Mouse (Mus musculus) neural tube, embryonic 15.5 days (tissue): ENCODE results near the gene Lingo1. TPM values are rescaled to one million over a fixed set of nuclear protein-coding genes. Genes with fewer than 3 reads are reported as not detected.
A peak's percentile ranks its signal among the peaks of the same experiment; 100 is the strongest.

Experiments used
- ATAC-seq: fragments of 200-750 bp; cut with Nextera tagmentation; 2 replicates; pipeline ENCODE4 v1.8.0; 2017; ENCODE audit warnings: mild to moderate bottlenecking, moderate TSS enrichment, moderate library complexity; ENCODE audit not compliant: low FRiP score
- H3K27ac ChIP-seq: fragments of 300-500 bp; sonication (generic); replicated peaks from 2 replicates; pipeline ENCODE4 v1.5.1; 2015; ENCODE audit warnings: mild to moderate bottlenecking, inconsistent platforms
- H3K27me3 ChIP-seq: fragments of 300-500 bp; sonication (generic); replicated peaks from 2 replicates; pipeline ENCODE4 v1.6.1; 2015; ENCODE audit warnings: inconsistent platforms
- H3K36me3 ChIP-seq: fragments of 300-500 bp; sonication (generic); 2 replicates; pipeline ENCODE4 v1.6.1; 2015; ENCODE audit warnings: inconsistent platforms
- H3K4me1 ChIP-seq: fragments of 300-500 bp; sonication (generic); 2 replicates; pipeline ENCODE4 v1.6.1; 2015; ENCODE audit warnings: inconsistent platforms
- H3K4me2 ChIP-seq: fragments of 300-500 bp; sonication (generic); 2 replicates; pipeline ENCODE4 v1.6.1; 2015; ENCODE audit warnings: inconsistent platforms, mild to moderate bottlenecking, moderate library complexity
- H3K4me3 ChIP-seq: fragments of 300-500 bp; sonication (generic); replicated peaks from 2 replicates; pipeline ENCODE4 v1.5.1; 2015; ENCODE audit warnings: mild to moderate bottlenecking, inconsistent platforms
- H3K9ac ChIP-seq: fragments of 300-500 bp; sonication (generic); replicated peaks from 2 replicates; pipeline ENCODE4 v1.6.1; 2015; ENCODE audit warnings: mild to moderate bottlenecking, inconsistent platforms
- H3K9me3 ChIP-seq: fragments of 300-500 bp; sonication (generic); replicated peaks from 2 replicates; pipeline ENCODE4 v1.6.1; 2016; ENCODE audit warnings: inconsistent platforms
- WGBS: fragments of 180-500 bp; shearing (Covaris S2); methylation state at CpG from one replicate; pipeline ENCODE4 v1.1.7; 2015; ENCODE audit warnings: mixed read lengths; 5-methylcytosine and 5-hydroxymethylcytosine counted together
- polyA plus RNA-seq: library from polyadenylated mRNA; unstranded; fragments of >200 nt; fragmentation: Nextera tagmentation; extraction: Ambion mirVana; gene quantifications from 2 replicates; pipeline ENCODE4 v1.2.1, GENCODE M21; 2015

Lingo1 gene
- polyA plus RNA-seq, 1 experiment from 2014 or later = 72.2 TPM

DNA sequence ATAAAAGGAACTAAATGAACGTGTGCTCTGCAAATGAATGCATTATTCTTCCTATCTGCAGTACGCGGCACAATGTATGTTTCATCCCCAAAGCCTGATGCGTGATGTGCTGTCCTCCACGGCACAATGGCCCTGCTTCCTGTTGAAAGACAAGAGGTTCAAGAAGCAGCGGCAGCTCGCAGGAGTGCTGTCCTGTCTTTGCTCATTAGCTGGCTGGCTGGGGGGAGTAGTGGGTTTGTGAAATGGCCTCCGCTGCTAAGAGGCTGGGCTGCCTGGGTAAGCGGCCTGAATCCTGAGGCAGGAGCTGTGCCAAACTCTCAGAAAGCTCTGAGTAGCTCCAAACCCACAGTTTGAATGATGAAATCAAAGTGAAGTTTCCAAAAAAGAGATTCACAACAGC lies 31.9 kb upstream of the Lingo1 start:
- 0 out of 2 replicates have a peak, but pooled peaks cover 5% of the 10 kb centered on the region for H3K27me3 ChIP-seq
- H3K36me3 ChIP-seq = no peaks in the 10 kb centered on the region
- peaks cover 52% of the 10 kb centered on the region for H3K4me1 ChIP-seq
- no peak overlapping the region for H3K4me3 ChIP-seq
- no peak overlapping the region for H3K27ac ChIP-seq
- whole genome bisulfite sequencing = 27% methylated on average over 9 of the region's 9 CpGs
- no peak for ATAC-seq
- H3K4me2 ChIP-seq = no peak overlapping the region
- H3K9ac ChIP-seq = no peak overlapping the region
- no peaks in the 10 kb centered on the region for H3K9me3 ChIP-seq

- peak; percentile 60 for ATAC-seq
- 12% methylated on average over 21 of the region's 21 CpGs for WGBS
- peak overlapping the region; percentile 60; the same call in 1 of the 2 replicates for H3K27ac ChIP-seq
- no peaks in the 10 kb centered on the region for H3K9me3 ChIP-seq
- peak overlapping the region; percentile 25 for H3K4me3 ChIP-seq
- no peaks in the 10 kb centered on the region for H3K36me3 ChIP-seq
- 0 out of 2 replicates have a peak, but pooled peaks cover 5% of the 10 kb centered on the region for H3K27me3 ChIP-seq
- H3K4me1 ChIP-seq = peaks cover 46% of the 10 kb centered on the region
- peak overlapping the region; percentile 23; the same call in 1 of the 2 replicates for H3K9ac ChIP-seq
- H3K4me2 ChIP-seq = peak overlapping the region; percentile 57
Measured at GRCm38 (mm10) chr9:56825476-56826213, 29.4 kb upstream of the Lingo1 start.

GRCm38 (mm10) chr9:56824900-56825299 lies 28.6 kb upstream of the Lingo1 start:
- H3K9ac ChIP-seq = no peak overlapping the region
- H3K4me3 ChIP-seq = no peak overlapping the region
- peaks cover 38% of the 10 kb centered on the region for H3K4me1 ChIP-seq
- ATAC-seq = 0 out of 2 replicates have a peak, but pooled peaks have one; percentile 48
- H3K36me3 ChIP-seq = no peaks in the 10 kb centered on the region
- no peaks in the 10 kb centered on the region for H3K9me3 ChIP-seq
- 0 out of 2 replicates have a peak, but pooled peaks cover 5% of the 10 kb centered on the region for H3K27me3 ChIP-seq
- no peak overlapping the region; the same call in 1 of the 2 replicates for H3K27ac ChIP-seq
- 7% methylated on average over 3 of the region's 3 CpGs for WGBS
- peak overlapping the region; percentile 57; the same call in 1 of the 2 replicates for H3K4me2 ChIP-seq

DNA sequence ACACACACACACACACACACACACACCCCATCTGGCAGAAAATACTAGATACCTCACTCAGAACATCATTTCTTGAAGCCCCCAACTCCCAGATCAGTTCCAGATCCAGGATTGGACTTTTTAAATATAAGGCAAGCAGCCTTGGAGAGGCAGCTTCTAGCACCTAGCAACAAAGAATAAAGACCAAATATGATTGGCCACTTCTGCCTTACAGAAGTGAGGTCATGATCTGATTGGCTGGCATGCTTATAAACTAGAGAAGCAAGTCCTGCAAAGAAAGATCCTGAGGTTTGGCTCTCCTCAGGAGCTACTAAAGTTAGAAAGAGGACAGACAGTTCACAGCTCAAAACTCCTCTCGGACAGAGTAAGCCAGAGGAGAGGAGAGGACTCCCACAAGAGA lies 14.6 kb upstream of the Lingo1 start:
- H3K4me3 ChIP-seq = no peak overlapping the region
- H3K27ac ChIP-seq = no peak overlapping the region
- H3K9ac ChIP-seq = no peak overlapping the region
- H3K36me3 ChIP-seq = no peaks in the 10 kb centered on the region
- ATAC-seq = no peak
- 95% methylated on average over 1 of the region's 1 CpGs for WGBS
- no peaks in the 10 kb centered on the region for H3K9me3 ChIP-seq
- H3K4me1 ChIP-seq = no peaks in the 10 kb centered on the region
- no peak overlapping the region for H3K4me2 ChIP-seq
- no peaks in the 10 kb centered on the region for H3K27me3 ChIP-seq

DNA sequence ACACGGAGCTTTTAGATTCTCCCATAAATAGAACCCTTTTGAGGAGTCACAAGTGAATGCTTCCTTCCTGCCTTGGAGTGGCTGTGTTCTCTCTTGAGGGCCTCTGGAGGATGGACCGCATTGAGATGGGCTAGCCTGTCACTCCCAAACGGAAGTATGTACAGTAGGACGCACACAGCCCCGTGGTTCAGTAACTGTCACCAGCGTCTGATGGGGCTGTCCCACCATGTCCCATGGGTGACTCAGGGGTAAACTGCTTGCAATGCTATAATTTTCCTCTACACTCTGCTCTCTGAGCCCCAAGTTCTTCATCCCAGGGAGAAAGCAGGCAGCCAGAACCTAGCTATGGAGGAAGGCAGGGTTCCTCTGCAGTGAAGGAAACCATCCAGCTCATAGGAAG lies 11.7 kb upstream of the Lingo1 start:
- Histone ChIP-seq H3K4me3 (no peak overlapping the region), H3K4me1 (no peaks in the 10 kb centered on the region), H3K9me3 (no peaks in the 10 kb centered on the region), H3K36me3 (no peaks in the 10 kb centered on the region), H3K27ac (no peak overlapping the region), H3K4me2 (no peak overlapping the region), H3K27me3 (no peaks in the 10 kb centered on the region), H3K9ac (no peak overlapping the region)
- WGBS = 95% methylated on average over 6 of the region's 6 CpGs
- no peak for ATAC-seq

DNA sequence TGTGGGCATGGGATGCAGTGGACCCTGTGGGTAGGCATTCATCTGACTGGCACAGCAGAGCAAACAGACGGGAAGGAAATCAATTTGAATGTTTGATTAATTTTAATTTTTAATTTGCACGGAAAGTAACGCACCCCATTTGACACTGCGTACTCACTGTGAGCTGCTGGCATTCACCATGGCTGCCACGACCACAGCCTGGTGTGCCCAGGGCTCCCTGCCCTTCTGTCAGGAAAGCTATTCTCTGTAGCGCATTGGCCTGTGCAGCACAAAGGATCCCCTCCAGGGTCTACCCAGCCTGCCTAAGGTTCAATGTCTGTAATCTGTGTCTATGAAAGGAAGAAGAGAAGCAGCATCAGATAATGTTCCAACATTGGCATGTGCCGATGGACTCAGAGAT lies 6.9 kb upstream of the Lingo1 start:
- H3K27ac ChIP-seq = no peak overlapping the region
- H3K4me3 ChIP-seq = no peak overlapping the region
- no peaks in the 10 kb centered on the region for H3K36me3 ChIP-seq
- no peaks in the 10 kb centered on the region for H3K9me3 ChIP-seq
- WGBS = 70% methylated on average over 7 of the region's 7 CpGs
- no peaks in the 10 kb centered on the region for H3K4me1 ChIP-seq
- H3K9ac ChIP-seq = no peak overlapping the region
- ATAC-seq = no peak
- no peak overlapping the region for H3K4me2 ChIP-seq
- peaks cover 19% of the 10 kb centered on the region for H3K27me3 ChIP-seq

GRCm38 (mm10) chr9:56797876-56798275 lies 1.6 kb upstream of the Lingo1 start:
- ATAC-seq = no peak
- Histone ChIP-seq H3K9me3 (no peaks in the 10 kb centered on the region), H3K27me3 (peaks cover 42% of the 10 kb centered on the region), H3K36me3 (no peaks in the 10 kb centered on the region), H3K4me2 (peak overlapping the region; percentile 87; the same call in 1 of the 2 replicates), H3K4me3 (no peak overlapping the region), H3K9ac (no peak overlapping the region), H3K4me1 (peaks cover 47% of the 10 kb centered on the region), H3K27ac (no peak overlapping the region)
- WGBS = 10% methylated on average over 5 of the region's 5 CpGs

DNA sequence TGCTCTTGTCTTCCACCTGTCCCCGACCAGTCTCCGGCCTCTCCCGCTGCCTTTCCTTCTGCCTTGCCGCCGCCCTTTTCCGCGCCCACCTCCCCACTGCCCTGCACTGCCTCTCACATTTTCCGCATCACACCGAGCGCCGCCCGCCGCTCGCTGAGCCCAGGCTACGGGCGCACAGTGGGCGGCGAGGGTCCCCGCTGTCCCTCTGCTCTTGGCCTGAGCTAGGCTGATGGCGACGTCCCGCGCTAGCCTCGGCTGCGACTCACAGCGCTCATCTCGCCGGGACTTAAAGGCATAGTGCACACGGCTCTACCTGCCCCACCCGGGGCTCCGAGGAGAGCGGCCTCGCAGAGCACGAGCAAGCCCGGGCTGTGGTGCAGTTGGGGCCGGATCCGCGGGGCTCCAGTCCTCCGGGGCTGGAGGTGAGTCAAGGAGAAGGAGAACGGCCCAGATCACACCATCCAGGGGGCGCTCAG lies 426 bp upstream of the Lingo1 start:
- under 1% methylated on average over 39 of the region's 41 CpGs for WGBS
- Histone ChIP-seq H3K4me1 (peaks cover 59% of the 10 kb centered on the region), H3K9me3 (no peaks in the 10 kb centered on the region), H3K27me3 (peaks cover 42% of the 10 kb centered on the region), H3K4me2 (peak overlapping the region; percentile 87), H3K27ac (peak overlapping the region; percentile 90), H3K36me3 (no peaks in the 10 kb centered on the region), H3K4me3 (peak overlapping the region; percentile 62), H3K9ac (peak overlapping the region; percentile 73)
- peak; percentile 71 for ATAC-seq

DNA sequence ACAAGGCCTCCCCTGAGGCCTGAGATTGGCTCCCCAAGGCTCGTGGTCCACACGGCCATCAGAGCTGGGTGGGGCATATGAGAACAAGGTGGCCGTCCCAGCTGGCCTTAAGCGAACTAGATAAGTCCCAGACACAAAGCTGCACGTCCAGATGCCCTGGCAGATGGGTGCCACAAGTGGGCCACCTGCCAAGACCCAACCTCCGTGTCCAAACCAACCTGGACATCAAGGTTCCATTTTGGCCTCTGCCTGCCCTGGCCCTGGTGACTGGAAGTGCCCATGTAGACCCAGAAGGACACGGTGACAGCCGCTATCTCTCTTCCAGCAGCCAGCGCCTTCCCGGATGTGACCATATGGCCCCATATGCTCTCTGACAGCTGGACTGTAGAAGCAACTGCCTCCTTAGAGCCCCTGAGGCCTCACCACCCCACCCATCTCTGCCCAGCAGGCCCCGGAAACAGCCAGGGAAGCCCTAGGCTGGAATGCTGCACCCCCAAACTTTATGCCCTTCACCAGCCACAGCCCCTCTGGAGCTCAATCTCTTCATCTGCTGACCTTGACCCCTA lies 4.5 kb downstream of the Lingo1 start:
- WGBS = 69% methylated on average over 11 of the region's 11 CpGs
- Histone ChIP-seq H3K9me3 (no peaks in the 10 kb centered on the region), H3K4me3 (no peak overlapping the region), H3K4me2 (0 out of 2 replicates have a peak overlapping the region, but pooled peaks have one; percentile 87), H3K4me1 (peaks cover 52% of the 10 kb centered on the region), H3K9ac (no peak overlapping the region), H3K27me3 (peaks cover 16% of the 10 kb centered on the region; the same call in 1 of the 2 replicates), H3K27ac (no peak overlapping the region), H3K36me3 (no peaks in the 10 kb centered on the region)
- ATAC-seq = no peak

GRCm38 (mm10) chr9:56784576-56784975 lies 11.7 kb downstream of the Lingo1 start:
- no peak for ATAC-seq
- no peak overlapping the region for H3K4me3 ChIP-seq
- H3K4me1 ChIP-seq = peaks cover 4% of the 10 kb centered on the region; the same call in 1 of the 2 replicates
- no peaks in the 10 kb centered on the region for H3K27me3 ChIP-seq
- 68% methylated on average over 10 of the region's 10 CpGs for WGBS
- H3K9me3 ChIP-seq = no peaks in the 10 kb centered on the region
- no peaks in the 10 kb centered on the region for H3K36me3 ChIP-seq
- no peak overlapping the region for H3K4me2 ChIP-seq
- no peak overlapping the region for H3K27ac ChIP-seq
- no peak overlapping the region for H3K9ac ChIP-seq

GRCm38 (mm10) chr9:56776881-56777801 lies 19.1 kb downstream of the Lingo1 start:
- ATAC-seq = 0 out of 2 replicates have a peak, but pooled peaks have one; percentile 8
- Histone ChIP-seq H3K4me3 (no peak overlapping the region), H3K36me3 (no peaks in the 10 kb centered on the region), H3K27me3 (no peaks in the 10 kb centered on the region), H3K9ac (no peak overlapping the region), H3K4me2 (no peak overlapping the region), H3K27ac (no peak overlapping the region), H3K9me3 (no peaks in the 10 kb centered on the region), H3K4me1 (peaks cover 21% of the 10 kb centered on the region)
- WGBS = 53% methylated on average over 11 of the region's 11 CpGs
